Mouse (Mus musculus) large intestine, adult 2 months (tissue): ENCODE measurements around the gene Efcab5. TPM values are rescaled to one million over a fixed set of nuclear protein-coding genes. Genes with fewer than 3 reads are reported as not detected.
"Not testable (repeated sequence)": the region's sequence is repeated elsewhere in the genome, so short reads cannot be mapped to it uniquely, and the experiment has no call there.

Source experiments
- DNase-seq: peaks from one replicate; pipeline ENCODE4 v3.0.0-alpha.2; 2012; ENCODE audit warnings: low read depth, low spot score
- WGBS: fragments of 180-500 bp; shearing (Covaris S2); methylation state at CpG from one replicate; pipeline ENCODE4 v1.1.7; 2018; 5-methylcytosine and 5-hydroxymethylcytosine counted together
- polyA plus RNA-seq: library from polyadenylated mRNA; depleted of rRNA; stranded (reverse); fragments of >200 nt; gene quantifications from 2 replicates; pipeline ENCODE4 v1.2.3, GENCODE M21; 2012

Gene Efcab5
- polyA plus RNA-seq, 1 experiment, result 0.84 TPM

GRCm38 (mm10) chr11:77100137-77100937, 88.4 kb downstream of the Efcab5 start:
- DNase-seq, result peak; percentile 61
- 12% methylated on average over 10 of the region's 10 CpGs for WGBS

GRCm38 (mm10) chr11:77098332-77098972, 90.3 kb downstream of the Efcab5 start:
- DNase-seq, result no peak
- 63% methylated on average over 19 of the region's 19 CpGs for WGBS

- no peak for DNase-seq
- 79% methylated on average over 7 of the region's 7 CpGs for WGBS
Measured at GRCm38 (mm10) chr11:77096991-77097390, 91.8 kb downstream of the Efcab5 start.

- DNase-seq, result no peak
- WGBS, result 80% methylated on average over 3 of the region's 3 CpGs
Measured at GRCm38 (mm10) chr11:77096581-77096980, 92.2 kb downstream of the Efcab5 start.

- no peak for DNase-seq
- 60% methylated on average over 10 of the region's 10 CpGs for WGBS
Measured at GRCm38 (mm10) chr11:77095206-77095605, 93.6 kb downstream of the Efcab5 start.

GRCm38 (mm10) chr11:77094136-77094535, 94.6 kb downstream of the Efcab5 start:
- 33% methylated on average over 8 of the region's 8 CpGs for WGBS

GRCm38 (mm10) chr11:77093208-77093607, 95.6 kb downstream of the Efcab5 start:
- 2% methylated on average over 11 of the region's 11 CpGs for WGBS
- no peak for DNase-seq

More at GRCm38 (mm10) chr11:77094136-77094535, 94.6 kb downstream of the Efcab5 start:
- no peak for DNase-seq

GRCm38 (mm10) chr11:77089162-77089561, 99.6 kb downstream of the Efcab5 start:
- 38% methylated on average over 2 of the region's 2 CpGs for WGBS

GRCm38 (mm10) chr11:77087004-77087403, 101.8 kb downstream of the Efcab5 start:
- no peak for DNase-seq
- WGBS, result 74% methylated on average over 2 of the region's 2 CpGs

More at GRCm38 (mm10) chr11:77089162-77089561, 99.6 kb downstream of the Efcab5 start:
- DNase-seq, result no peak

GRCm38 (mm10) chr11:77084001-77084682, 104.6 kb downstream of the Efcab5 start:
- whole genome bisulfite sequencing, result 52% methylated on average over 5 of the region's 5 CpGs
- no peak for DNase-seq

GRCm38 (mm10) chr11:77079361-77079760, 109.4 kb downstream of the Efcab5 start:
- no peak for DNase-seq

GRCm38 (mm10) chr11:77078273-77079134, 110.3 kb downstream of the Efcab5 start, which contains the start of gene Nsrp1:
Nsrp1 (minus strand) TSS chr11:77078435.
- 4% methylated on average over 48 of the region's 48 CpGs for WGBS
- DNase-seq, result peak; percentile 76

More at GRCm38 (mm10) chr11:77079361-77079760, 109.4 kb downstream of the Efcab5 start:
- 97% methylated on average over 1 of the region's 1 CpGs for WGBS

- WGBS, result 1% methylated on average over 16 of the region's 16 CpGs
Measured at GRCm38 (mm10) chr11:77077792-77078191, 111.0 kb downstream of the Efcab5 start.

GRCm38 (mm10) chr11:77077331-77077730, 111.4 kb downstream of the Efcab5 start:
- DNase-seq, result not testable (repeated sequence)
- WGBS, result 45% methylated on average over 4 of the region's 4 CpGs

More at GRCm38 (mm10) chr11:77077792-77078191, 111.0 kb downstream of the Efcab5 start:
- no peak for DNase-seq

GRCm38 (mm10) chr11:77070721-77071120, 118.0 kb downstream of the Efcab5 start:
- 70% methylated on average over 4 of the region's 4 CpGs for WGBS

GRCm38 (mm10) chr11:77068825-77069224, 119.9 kb downstream of the Efcab5 start:
- no peak for DNase-seq
- 79% methylated on average over 4 of the region's 4 CpGs for WGBS

More at GRCm38 (mm10) chr11:77070721-77071120, 118.0 kb downstream of the Efcab5 start:
- no peak for DNase-seq

- no peak for DNase-seq
- WGBS, result 74% methylated on average over 2 of the region's 2 CpGs
Measured at GRCm38 (mm10) chr11:77063406-77063805, 125.4 kb downstream of the Efcab5 start.

- WGBS, result 63% methylated on average over 5 of the region's 5 CpGs
- DNase-seq, result no peak
Measured at GRCm38 (mm10) chr11:77061951-77062350, 126.8 kb downstream of the Efcab5 start.

- 91% methylated on average over 2 of the region's 2 CpGs for WGBS
- DNase-seq, result no peak
Measured at GRCm38 (mm10) chr11:77042816-77043215, 146.0 kb downstream of the Efcab5 start.
